Mouse (Mus musculus) liver, adult 10 weeks (tissue): Measurements from ENCODE around the gene Btbd35f12. TPM values are rescaled to one million over a fixed set of nuclear protein-coding genes. Genes with fewer than 3 reads are reported as not detected.

ENCODE experiments used
- polyA plus RNA-seq: library from polyadenylated mRNA; stranded (reverse); fragments of 350-450 nt; fragmentation: Illumina TruSeq; extraction: RNeasy Lipid Tissue Mini Kit (QIAGEN cat#74804); gene quantifications from one replicate; pipeline ENCODE4 v1.2.3, GENCODE M21; 2014; ENCODE audit warnings: low read depth, low replicate concordance

Btbd35f12 gene
- polyA plus RNA-seq = not detected

GRCm38 (mm10) chrX:33313079-33313478, at the start of gene Btbd35f12:
TSS of gene Btbd35f12 (plus strand) at chrX:33313379.

Other genes with a start within 250 kb of the Btbd35f12 start
- gene Spin2-ps6, start 78.5 kb upstream of the Btbd35f12 start, polyA plus RNA-seq = not detected